Mouse (Mus musculus) ovary, postnatal 36 days (tissue): ENCODE data around the gene Kif3c.
A peak's percentile ranks its signal among the peaks of the same experiment; 100 is the strongest.

Experiments
- DNase-seq: peaks from one replicate; pipeline ENCODE4 v3.0.0; 2022; ENCODE audit warnings: low spot score, mixed read lengths

The Kif3c gene

GRCm38 (mm10) chr12:3424179-3424578 is 59.2 kb downstream of the Kif3c start:
- no peak for DNase-seq

- DNase-seq: no peak
Observed at GRCm38 (mm10) chr12:3425375-3426341, 60.7 kb downstream of the Kif3c start.

GRCm38 (mm10) chr12:3426530-3427034 is 61.6 kb downstream of the Kif3c start, which contains the start of gene Asxl2:
Asxl2 (plus strand) TSS chr12:3426857.
- peak; percentile 99 for DNase-seq

- peak; percentile 71 for DNase-seq
Observed at GRCm38 (mm10) chr12:3427067-3427889, 62.3 kb downstream of the Kif3c start.

- no peak for DNase-seq
Observed at GRCm38 (mm10) chr12:3427891-3428775, 63.2 kb downstream of the Kif3c start.

- DNase-seq: no peak
Observed at GRCm38 (mm10) chr12:3429681-3430442, 64.9 kb downstream of the Kif3c start.

DNA sequence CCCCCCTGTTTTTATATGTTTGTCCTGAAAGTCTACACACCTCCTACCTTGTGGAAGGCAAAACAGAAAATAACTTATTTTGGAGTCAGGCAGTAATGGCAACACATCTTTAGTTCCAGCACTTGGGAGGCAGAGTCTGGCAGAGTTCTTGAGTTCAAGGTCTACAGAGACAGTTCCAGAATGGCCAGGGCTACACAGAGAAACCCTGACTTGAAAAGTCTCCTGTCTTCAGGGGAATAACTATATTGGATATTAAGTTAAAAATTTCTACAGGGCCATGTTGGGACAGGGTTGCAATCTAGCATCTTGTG is 65.5 kb downstream of the Kif3c start:
- DNase-seq: no peak

DNA sequence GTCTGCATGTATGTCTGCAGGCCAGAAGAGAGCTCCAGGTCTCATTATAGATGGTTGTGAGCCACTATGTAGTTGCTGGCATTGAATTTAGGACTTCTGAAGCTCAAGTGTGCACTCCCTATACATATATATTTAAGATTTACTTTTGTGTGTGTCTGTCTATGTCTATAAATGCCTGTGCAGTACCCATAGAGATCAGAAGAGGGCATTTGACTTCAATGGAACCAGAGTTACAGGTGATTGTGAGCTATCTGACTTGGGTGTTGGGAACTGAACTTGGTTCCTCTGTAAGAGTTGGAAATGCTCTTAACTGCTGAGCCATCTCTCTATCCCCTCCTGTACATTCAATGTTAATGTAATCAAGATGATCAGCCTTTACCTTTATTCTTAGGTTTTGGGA is 66.1 kb downstream of the Kif3c start:
- no peak for DNase-seq

DNA sequence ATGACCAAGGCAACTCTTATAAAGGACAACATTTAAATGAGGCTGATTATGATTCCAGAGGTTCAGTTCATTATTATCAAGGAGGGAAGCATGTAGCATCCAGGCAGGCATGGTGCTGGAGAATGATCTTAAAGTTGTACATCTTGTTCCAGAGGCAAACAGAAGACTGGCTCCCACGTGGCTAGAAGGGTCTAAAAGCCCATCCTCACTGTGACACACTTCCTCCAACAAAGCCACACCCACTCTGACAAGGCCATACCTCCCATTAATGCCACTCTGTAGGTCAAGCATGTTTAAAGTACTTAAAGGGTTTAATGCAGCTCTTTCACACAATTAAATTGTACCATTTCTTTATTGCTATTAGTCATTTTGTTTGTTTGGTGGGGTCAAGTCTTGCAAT is 68.8 kb downstream of the Kif3c start:
- no peak for DNase-seq

GRCm38 (mm10) chr12:3436446-3436845 is 71.5 kb downstream of the Kif3c start:
- DNase-seq: no peak

GRCm38 (mm10) chr12:3437815-3438214 is 72.9 kb downstream of the Kif3c start:
- no peak for DNase-seq

GRCm38 (mm10) chr12:3440916-3441315 is 76.0 kb downstream of the Kif3c start:
- DNase-seq: no peak

DNA sequence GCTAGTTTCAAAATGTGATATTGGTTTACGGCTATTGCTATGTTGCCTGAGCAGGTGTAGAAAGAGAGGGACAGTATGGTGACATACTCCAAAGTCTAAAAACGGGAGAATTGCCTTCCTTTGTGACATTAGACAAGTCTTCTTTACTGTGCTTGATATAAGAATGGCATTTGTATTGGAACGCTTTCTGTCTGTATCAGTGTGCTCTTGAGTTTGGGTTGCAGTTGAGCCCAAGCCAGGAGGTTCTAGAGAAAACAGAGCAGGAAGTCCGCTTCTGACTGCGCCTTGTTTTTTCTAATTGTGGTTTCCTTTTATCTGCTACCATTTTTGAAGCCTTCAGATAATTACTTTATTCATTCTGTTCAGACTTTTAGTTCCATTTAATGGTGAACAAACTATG is 76.4 kb downstream of the Kif3c start:
- DNase-seq: no peak

DNA sequence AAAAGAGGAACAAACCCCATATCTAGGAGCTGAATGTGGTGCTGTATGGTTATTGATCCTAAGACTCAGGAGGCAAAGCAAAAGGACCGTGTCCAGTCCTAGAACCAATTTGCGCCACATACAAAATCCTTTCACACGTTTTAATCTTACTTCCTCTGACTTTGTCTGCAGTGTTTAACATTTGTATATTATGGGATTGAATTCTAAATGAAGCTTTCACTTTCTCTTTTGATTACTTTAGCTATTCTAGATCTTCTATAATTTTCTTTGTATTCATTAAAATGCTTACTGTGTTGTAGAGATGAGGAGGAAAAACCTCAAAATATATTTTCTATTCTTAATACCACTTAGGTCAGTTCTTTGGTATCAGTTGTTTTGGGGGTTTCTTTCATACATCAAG is 88.6 kb downstream of the Kif3c start:
- DNase-seq: no peak
